Mouse (Mus musculus) forebrain, embryonic 16.5 days (tissue): ENCODE results near the gene Fancb. TPM values are rescaled to one million over a fixed set of nuclear protein-coding genes. Genes with fewer than 3 reads are reported as not detected.

Source experiments
- ATAC-seq: fragments of 200-750 bp; cut with Nextera tagmentation; 2 replicates; pipeline ENCODE4 v1.8.0; 2017; ENCODE audit warnings: mild to moderate bottlenecking, moderate library complexity
- H3K27ac ChIP-seq: fragments of 300-500 bp; sonication (generic); 2 replicates; pipeline ENCODE4 v1.5.1; 2014; ENCODE audit warnings: low read length, control low read depth
- H3K27me3 ChIP-seq: fragments of 300-500 bp; sonication (generic); replicated peaks from 2 replicates; pipeline ENCODE4 v1.6.1; 2014; ENCODE audit warnings: low read length; ENCODE audit not compliant: control insufficient read depth, insufficient read depth
- H3K36me3 ChIP-seq: fragments of 300-500 bp; sonication (generic); 2 replicates; pipeline ENCODE4 v1.6.1; 2014; ENCODE audit not compliant: control insufficient read depth, insufficient read depth
- H3K4me1 ChIP-seq: fragments of 300-500 bp; sonication (generic); replicated peaks from 2 replicates; pipeline ENCODE4 v1.6.1; 2014; ENCODE audit warnings: low read length; ENCODE audit not compliant: control insufficient read depth, insufficient read depth
- H3K4me2 ChIP-seq: fragments of 300-500 bp; sonication (generic); 2 replicates; pipeline ENCODE4 v1.6.1; 2014; ENCODE audit warnings: mild to moderate bottlenecking, low read length, control low read depth
- H3K4me3 ChIP-seq: fragments of 300-500 bp; sonication (generic); replicated peaks from 2 replicates; pipeline ENCODE4 v1.5.1; 2014; ENCODE audit warnings: mild to moderate bottlenecking, low read length, control low read depth
- H3K9ac ChIP-seq: fragments of 300-500 bp; sonication (generic); replicated peaks from 2 replicates; pipeline ENCODE4 v1.6.1; 2014; ENCODE audit warnings: low read depth, low read length, control low read depth
- H3K9me3 ChIP-seq: fragments of 300-500 bp; sonication (generic); 2 replicates; pipeline ENCODE4 v1.6.1; 2016; ENCODE audit warnings: low read length; ENCODE audit not compliant: control insufficient read depth
- polyA plus RNA-seq: library from polyadenylated mRNA; unstranded; fragments of >200 nt; fragmentation: Nextera tagmentation; extraction: Ambion mirVana; gene quantifications from 2 replicates; pipeline ENCODE4 v1.2.1, GENCODE M21; 2015

The Fancb gene
- polyA plus RNA-seq, 1 experiment from 2014 or later: 5.7 TPM

GRCm38 (mm10) chrX:165004779-165005324, 24.5 kb downstream of the Fancb start, which contains the start of gene Gm17604:
Gm17604 (minus strand) TSS chrX:165004829.
- Histone ChIP-seq H3K4me1 (no peaks in the 10 kb centered on the region), H3K36me3 (no peaks in the 10 kb centered on the region), H3K9me3 (no peaks in the 10 kb centered on the region), H3K4me2 (no peak within 1 kb of the TSS), H3K27me3 (no peaks in the 10 kb centered on the region), H3K4me3 (no peak within 1 kb of the TSS), H3K9ac (no peak within 1 kb of the TSS), H3K27ac (no peak within 1 kb of the TSS)
- no peak for ATAC-seq

Other genes starting within 250 kb of the Fancb start
- gene Mospd2, start 217 bp upstream of the Fancb start, polyA plus RNA-seq: 17.2 and 17.5 TPM in 2 replicates
- gene Gm17604, start 24.2 kb downstream of the Fancb start, polyA plus RNA-seq: not detected in 2 replicates